Mouse (Mus musculus) left cerebral cortex, adult 6 months (tissue): Measurements from ENCODE around the gene Tectb. TPM values are rescaled to one million over a fixed set of nuclear protein-coding genes. Genes with fewer than 3 reads are reported as not detected.

Experiments used
- long read RNA-seq, 2 experiments: library from polyadenylated mRNA; unstranded; transcript quantifications; one replicate each; pipeline ENCODE4 v2.0.0; 2019 to 2020
- polyA plus RNA-seq: library from polyadenylated mRNA; unstranded; fragments of <200 nt; fragmentation: Nextera tagmentation; gene quantifications from 2 replicates; pipeline ENCODE4 v1.2.3, GENCODE M21; 2021

Tectb gene
- polyA plus RNA-seq: 0.11 and 0.22 TPM in 2 replicates
- long read RNA-seq, experiment 1: 0 reads
- long read RNA-seq, experiment 2: 0 reads

GRCm38 (mm10) chr19:55180433-55180832 lies at the start of gene Tectb:
Tectb (plus strand) TSS chr19:55180733.

GRCm38 (mm10) chr19:55241186-55241645 lies 60.7 kb downstream of the Tectb start, which contains the start of gene Gucy2g:
Gucy2g (minus strand) TSS chr19:55241236.

Other genes with a start within 250 kb of the Tectb start
- gene Gpam, start 53.5 kb upstream of the Tectb start, polyA plus RNA-seq: 7.4 and 11.2 TPM in 2 replicates
- gene Gucy2g, start 60.5 kb downstream of the Tectb start, polyA plus RNA-seq: 2.3 and 3.9 TPM in 2 replicates
- gene Acsl5, start 71.2 kb downstream of the Tectb start, polyA plus RNA-seq: 22.3 and 24.4 TPM in 2 replicates
- gene Zdhhc6, start 135.3 kb downstream of the Tectb start, polyA plus RNA-seq: 29.9 and 34.6 TPM in 2 replicates
- 22.7 and 24.7 TPM in 2 replicates for gene Vti1a, start 135.6 kb downstream of the Tectb start, polyA plus RNA-seq